Mouse (Mus musculus) embryonic facial prominence, embryonic 13.5 days (tissue): Measurements from ENCODE around the gene Acad9. TPM values are rescaled to one million over a fixed set of nuclear protein-coding genes. Genes with fewer than 3 reads are reported as not detected.
"Not testable (repeated sequence)": the region's sequence is repeated elsewhere in the genome, so short reads cannot be mapped to it uniquely, and the experiment has no call there.

Experiments used
- ATAC-seq: fragments of 200-750 bp; cut with Nextera tagmentation; 2 replicates; pipeline ENCODE4 v1.8.0; 2017; ENCODE audit warnings: low read depth; ENCODE audit not compliant: insufficient number of reproducible peaks, insufficient read depth, low FRiP score, low TSS enrichment
- H3K27ac ChIP-seq: fragments of 300-500 bp; sonication (generic); 2 replicates; pipeline ENCODE4 v1.5.1; 2015; ENCODE audit warnings: moderate library complexity, mild to moderate bottlenecking, inconsistent platforms
- H3K27me3 ChIP-seq: fragments of 300-500 bp; sonication (generic); 2 replicates; pipeline ENCODE4 v1.6.1; 2015; ENCODE audit warnings: mild to moderate bottlenecking, inconsistent platforms
- H3K36me3 ChIP-seq: fragments of 300-500 bp; sonication (generic); 2 replicates; pipeline ENCODE4 v1.6.1; 2015; ENCODE audit warnings: mild to moderate bottlenecking, inconsistent platforms
- H3K4me1 ChIP-seq: fragments of 300-500 bp; sonication (generic); 2 replicates; pipeline ENCODE4 v1.6.1; 2015; ENCODE audit warnings: inconsistent platforms
- H3K4me2 ChIP-seq: fragments of 300-500 bp; sonication (generic); 2 replicates; pipeline ENCODE4 v1.6.1; 2015; ENCODE audit warnings: moderate library complexity, mild to moderate bottlenecking, inconsistent platforms
- H3K4me3 ChIP-seq: fragments of 300-500 bp; sonication (generic); 2 replicates; pipeline ENCODE4 v1.5.1; 2015; ENCODE audit warnings: mild to moderate bottlenecking, inconsistent platforms
- H3K9ac ChIP-seq: fragments of 300-500 bp; sonication (generic); 2 replicates; pipeline ENCODE4 v1.6.1; 2015; ENCODE audit warnings: mild to moderate bottlenecking, inconsistent platforms
- H3K9me3 ChIP-seq: fragments of 300-500 bp; sonication (generic); 2 replicates; pipeline ENCODE4 v1.6.1; 2016; ENCODE audit warnings: inconsistent platforms
- WGBS: fragments of 180-500 bp; shearing (Covaris S2); methylation state at CpG from one replicate; pipeline ENCODE4 v1.1.7; 2015; ENCODE audit warnings: mixed read lengths; 5-methylcytosine and 5-hydroxymethylcytosine counted together
- polyA plus RNA-seq: library from polyadenylated mRNA; unstranded; fragments of >200 nt; fragmentation: Nextera tagmentation; extraction: Ambion mirVana; gene quantifications from 2 replicates; pipeline ENCODE4 v1.2.1, GENCODE M21; 2015

The Acad9 gene
- polyA plus RNA-seq, 1 experiment from 2014 or later, result 105 TPM

- H3K4me2 ChIP-seq, result no peak overlapping the region
- no peak overlapping the region for H3K27ac ChIP-seq
- H3K9me3 ChIP-seq, result no peaks in the 10 kb centered on the region
- no peaks in the 10 kb centered on the region for H3K4me1 ChIP-seq
- no peak overlapping the region for H3K4me3 ChIP-seq
- no peaks in the 10 kb centered on the region for H3K27me3 ChIP-seq
- no peaks in the 10 kb centered on the region for H3K36me3 ChIP-seq
- 89% methylated on average over 4 of the region's 4 CpGs for WGBS
- H3K9ac ChIP-seq, result no peak overlapping the region
- ATAC-seq, result no peak
Measured at GRCm38 (mm10) chr3:36116076-36116475, 50.3 kb downstream of the Acad9 start.

GRCm38 (mm10) chr3:36119684-36120548 lies 54.1 kb downstream of the Acad9 start:
- Histone ChIP-seq H3K27me3 (no peaks in the 10 kb centered on the region), H3K27ac (no peak overlapping the region), H3K4me1 (no peaks in the 10 kb centered on the region), H3K9ac (no peak overlapping the region), H3K36me3 (no peaks in the 10 kb centered on the region), H3K9me3 (0 out of 2 replicates have a peak, but pooled peaks cover 3% of the 10 kb centered on the region), H3K4me3 (no peak overlapping the region), H3K4me2 (no peak overlapping the region)
- no peak for ATAC-seq

- H3K27ac ChIP-seq, H3K9me3 ChIP-seq, H3K4me3 ChIP-seq, H3K27me3 ChIP-seq, ATAC-seq, H3K36me3 ChIP-seq, H3K4me2 ChIP-seq, H3K9ac ChIP-seq, H3K4me1 ChIP-seq: not testable (repeated sequence)
- 92% methylated on average over 9 of the region's 9 CpGs for WGBS
Measured at GRCm38 (mm10) chr3:36126176-36126575, 60.4 kb downstream of the Acad9 start.

GRCm38 (mm10) chr3:36136152-36136551 lies 70.4 kb downstream of the Acad9 start:
- Histone ChIP-seq H3K4me3 (no peak overlapping the region), H3K4me1 (no peaks in the 10 kb centered on the region), H3K9me3 (no peaks in the 10 kb centered on the region), H3K9ac (no peak overlapping the region), H3K27me3 (no peaks in the 10 kb centered on the region), H3K4me2 (no peak overlapping the region), H3K27ac (no peak overlapping the region), H3K36me3 (no peaks in the 10 kb centered on the region)
- no peak for ATAC-seq

GRCm38 (mm10) chr3:36137560-36137959 lies 71.8 kb downstream of the Acad9 start:
- Histone ChIP-seq H3K27me3 (no peaks in the 10 kb centered on the region), H3K36me3 (no peaks in the 10 kb centered on the region), H3K9ac (no peak overlapping the region), H3K27ac (no peak overlapping the region), H3K4me3 (no peak overlapping the region), H3K9me3 (no peaks in the 10 kb centered on the region), H3K4me1 (no peaks in the 10 kb centered on the region), H3K4me2 (no peak overlapping the region)
- WGBS, result 43% methylated on average over 2 of the region's 2 CpGs
- no peak for ATAC-seq

- Histone ChIP-seq H3K4me1 (no peaks in the 10 kb centered on the region), H3K4me2 (no peak overlapping the region), H3K9ac (no peak overlapping the region), H3K27me3 (no peaks in the 10 kb centered on the region), H3K4me3 (no peak overlapping the region), H3K36me3 (no peaks in the 10 kb centered on the region), H3K9me3 (no peaks in the 10 kb centered on the region), H3K27ac (no peak overlapping the region)
- no peak for ATAC-seq
- 78% methylated on average over 1 of the region's 1 CpGs for WGBS
Measured at GRCm38 (mm10) chr3:36138171-36138660, 72.4 kb downstream of the Acad9 start.

GRCm38 (mm10) chr3:36138996-36139395 lies 73.2 kb downstream of the Acad9 start:
- Histone ChIP-seq H3K9me3 (no peaks in the 10 kb centered on the region), H3K9ac (no peak overlapping the region), H3K27me3 (no peaks in the 10 kb centered on the region), H3K4me1 (no peaks in the 10 kb centered on the region), H3K36me3 (no peaks in the 10 kb centered on the region), H3K4me3 (no peak overlapping the region), H3K27ac (no peak overlapping the region), H3K4me2 (no peak overlapping the region)
- ATAC-seq, result no peak

Other genes with a start within 250 kb of the Acad9 start
- 100 and 101 TPM in 2 replicates for gene Dcun1d1, start 128.5 kb upstream of the Acad9 start, polyA plus RNA-seq
- gene Mccc1, start 65.3 kb upstream of the Acad9 start, polyA plus RNA-seq, result 39.4 and 47.9 TPM in 2 replicates
- gene Ccdc144b, start 12.4 kb upstream of the Acad9 start, polyA plus RNA-seq, result not detected in 2 replicates
- 9.6 and 11.2 TPM in 2 replicates for gene D3Ertd254e, start 85.0 kb downstream of the Acad9 start, polyA plus RNA-seq
- 0.30 and 0.59 TPM in 2 replicates for gene Qrfpr, start 156.3 kb downstream of the Acad9 start, polyA plus RNA-seq